In the genomic region with DNA sequence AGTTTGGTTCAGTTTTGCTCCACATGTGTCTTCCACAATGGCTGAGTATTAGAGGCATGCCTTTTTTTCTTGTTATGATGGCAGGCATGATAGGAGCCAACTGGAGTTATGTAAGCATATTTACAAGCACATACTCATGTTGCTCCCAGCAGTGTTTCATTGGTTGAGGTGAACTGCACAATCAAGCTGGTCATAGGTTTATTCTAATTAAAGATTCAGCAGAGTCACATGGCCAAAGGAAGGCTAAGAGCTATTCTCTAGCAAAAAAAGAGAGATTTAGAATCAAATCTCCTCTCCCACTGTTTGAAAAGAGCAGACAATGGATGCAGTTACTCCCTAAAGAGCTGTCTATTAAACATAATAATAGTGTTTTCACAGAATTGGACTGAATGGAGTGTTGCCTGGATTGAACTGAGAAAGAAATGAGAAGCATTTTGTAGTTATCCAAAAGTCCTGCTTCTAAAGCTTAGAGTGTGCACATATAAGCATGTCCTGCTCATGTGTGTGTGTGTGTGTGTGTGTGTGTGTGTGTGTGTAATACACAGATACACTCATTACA, we compare ENCODE assay signal across 31 mouse cellular contexts.
DNase-seq lines count a peak whose midpoint lies in the region; ATAC-seq and TF ChIP-seq lines count a peak whose summit lies in the region.
"Had no signal": no experiment of that assay in that cellular context is flagged by ENCODE, and none has a peak within 500 bp of the region (broad histone marks: within the 10 kb centered on the region; RNA-seq: fewer than 3 reads in every experiment).

No protein-coding gene starts in this region.

- no peak overlapping the region for H3K27ac ChIP-seq in forebrain, embryonic 11.5 days (ENCODE audit: low read depth, low read length)
- H3K27ac ChIP-seq in forebrain, embryonic 10.5 days, result no peak overlapping the region
- H3K27ac ChIP-seq in forebrain, embryonic 12.5 days, result no peak overlapping the region
- no peak overlapping the region for H3K27ac ChIP-seq in forebrain, postnatal 0 days (ENCODE audit: low read depth, low read length)
- H3K27ac ChIP-seq: embryonic facial prominence, embryonic 12.5 days; heart, embryonic 13.5 days; hindbrain, embryonic 12.5 days; hindbrain, postnatal 0 days; intestine, embryonic 15.5 days; layer of hippocampus, adult 2 months; left cerebral cortex, adult 2 months; limb, embryonic 13.5 days; neural tube, embryonic 15.5 days had no signal

- H3K4me1 ChIP-seq in forebrain, embryonic 11.5 days (replicated peaks; ENCODE audit: control insufficient read depth, insufficient read depth, low read length), result no peaks in the 10 kb centered on the region
- H3K4me1 ChIP-seq in forebrain, embryonic 10.5 days, result peaks cover 8% of the 10 kb centered on the region
- H3K4me1 ChIP-seq in forebrain, embryonic 12.5 days, result 0 out of 2 replicates have a peak, but pooled peaks cover 7% of the 10 kb centered on the region
- no peaks in the 10 kb centered on the region for H3K4me1 ChIP-seq in forebrain, postnatal 0 days (ENCODE audit: insufficient read depth)
- H3K4me1 ChIP-seq: embryonic facial prominence, embryonic 12.5 days; heart, embryonic 13.5 days; hindbrain, embryonic 12.5 days; intestine, embryonic 15.5 days; limb, embryonic 13.5 days; neural tube, embryonic 15.5 days had no signal

- ATAC-seq in forebrain, embryonic 11.5 days (replicated peaks; ENCODE audit: low FRiP score), result peak; percentile 72
- ATAC-seq in forebrain, embryonic 12.5 days (ENCODE audit: low FRiP score), result peak; percentile 61
- peak; percentile 42; the same call in 1 of the 2 replicates for ATAC-seq in forebrain, postnatal 0 days
- ATAC-seq: activated CD4-positive, CD25-positive, alpha-beta regulatory T cell, adult 4 months; hindbrain, postnatal 0 days; intestine, embryonic 15.5 days had no signal

- no peak overlapping the region for H3K9ac ChIP-seq in forebrain, embryonic 11.5 days (ENCODE audit: low read length)
- no peak overlapping the region for H3K9ac ChIP-seq in forebrain, embryonic 12.5 days
- H3K9ac ChIP-seq in forebrain, postnatal 0 days, result no peak overlapping the region
- H3K9ac ChIP-seq: embryonic facial prominence, embryonic 12.5 days; heart, embryonic 13.5 days; hindbrain, embryonic 12.5 days; intestine, embryonic 15.5 days; limb, embryonic 13.5 days; neural tube, embryonic 15.5 days had no signal

- DNase-seq in forebrain, embryonic 11.5 days (ENCODE audit: low spot score), result no peak
- no peak for DNase-seq in forebrain, embryonic 10.5 days (ENCODE audit: extremely low spot score, low spot score)
- peak; percentile 5 for DNase-seq in ES-CJ7 (ENCODE audit: low read depth, low spot score)
- DNase-seq in forebrain, postnatal 0 days, result no peak
- DNase-seq in spleen, postnatal 10 days (ENCODE audit: low spot score in 2 of 2), result no peak
- no peak for DNase-seq in neural tube, embryonic 10.5 days (ENCODE audit: extremely low spot score, low spot score)
- no peak for DNase-seq in urinary bladder, postnatal 36 days (ENCODE audit: low spot score in 2 of 2)
- DNase-seq: adrenal gland, adult 2 months; adrenal gland, postnatal 36 days; cerebellum, adult 9-10 months; embryo, embryonic 11 days; gastrocnemius, postnatal 10 days; heart, postnatal 14 days; kidney, adult 2 months; kidney, postnatal 36 days; lung, postnatal 36 days; retina, postnatal 1 day; right cerebral cortex, postnatal 14 days; thymus, postnatal 25 days had no signal

- no peaks in the 10 kb centered on the region for H3K36me3 ChIP-seq in forebrain, embryonic 11.5 days (ENCODE audit: control insufficient read depth, insufficient read depth, low read length)
- no peaks in the 10 kb centered on the region for H3K36me3 ChIP-seq in forebrain, embryonic 10.5 days (replicated peaks)
- no peaks in the 10 kb centered on the region for H3K36me3 ChIP-seq in forebrain, embryonic 12.5 days (replicated peaks)
- no peaks in the 10 kb centered on the region for H3K36me3 ChIP-seq in forebrain, postnatal 0 days (ENCODE audit: insufficient read depth)
- H3K36me3 ChIP-seq: embryonic facial prominence, embryonic 12.5 days; heart, embryonic 13.5 days; hindbrain, embryonic 12.5 days; intestine, embryonic 15.5 days; limb, embryonic 13.5 days; neural tube, embryonic 15.5 days had no signal

- no peak overlapping the region for H3K4me2 ChIP-seq in forebrain, embryonic 11.5 days (ENCODE audit: low read depth, low read length, severe bottlenecking)
- no peak overlapping the region for H3K4me2 ChIP-seq in forebrain, embryonic 12.5 days
- H3K4me2 ChIP-seq in forebrain, postnatal 0 days (ENCODE audit: low read depth), result no peak overlapping the region
- H3K4me2 ChIP-seq: embryonic facial prominence, embryonic 12.5 days; heart, embryonic 13.5 days; hindbrain, embryonic 12.5 days; intestine, embryonic 15.5 days; limb, embryonic 13.5 days; liver, embryonic 11.5 days; neural tube, embryonic 15.5 days had no signal

- H3K9me3 ChIP-seq in forebrain, embryonic 11.5 days (ENCODE audit: control insufficient read depth, low read length), result no peaks in the 10 kb centered on the region
- no peaks in the 10 kb centered on the region for H3K9me3 ChIP-seq in forebrain, embryonic 10.5 days
- H3K9me3 ChIP-seq in forebrain, embryonic 12.5 days, result no peaks in the 10 kb centered on the region
- no peaks in the 10 kb centered on the region for H3K9me3 ChIP-seq in forebrain, postnatal 0 days (ENCODE audit: low read length)
- H3K9me3 ChIP-seq: embryonic facial prominence, embryonic 12.5 days; heart, embryonic 13.5 days; hindbrain, embryonic 12.5 days; intestine, embryonic 15.5 days; limb, embryonic 13.5 days; neural tube, embryonic 15.5 days had no signal

- TF ChIP-seq CTCF in forebrain, postnatal 0 days (IDR thresholded peaks at IDR 0.05; ENCODE audit: low read depth), result no peak

- no peaks in the 10 kb centered on the region for H3K27me3 ChIP-seq in forebrain, embryonic 11.5 days (ENCODE audit: control insufficient read depth, insufficient read depth, low read length)
- no peaks in the 10 kb centered on the region for H3K27me3 ChIP-seq in forebrain, embryonic 10.5 days (ENCODE audit: poor library complexity, severe bottlenecking)
- H3K27me3 ChIP-seq in forebrain, embryonic 12.5 days, result no peaks in the 10 kb centered on the region
- no peaks in the 10 kb centered on the region for H3K27me3 ChIP-seq in forebrain, postnatal 0 days (ENCODE audit: insufficient read depth, low read length)
- H3K27me3 ChIP-seq: embryonic facial prominence, embryonic 12.5 days; heart, embryonic 13.5 days; hindbrain, embryonic 12.5 days; intestine, embryonic 15.5 days; limb, embryonic 13.5 days; neural tube, embryonic 15.5 days had no signal

- H3K4me3 ChIP-seq in forebrain, embryonic 11.5 days (ENCODE audit: low read depth, low read length), result no peak overlapping the region
- H3K4me3 ChIP-seq in forebrain, embryonic 10.5 days, result no peak overlapping the region
- H3K4me3 ChIP-seq in forebrain, embryonic 12.5 days (replicated peaks), result no peak overlapping the region
- H3K4me3 ChIP-seq in forebrain, postnatal 0 days (ENCODE audit: low read depth, low read length), result no peak overlapping the region
- H3K4me3 ChIP-seq: embryonic facial prominence, embryonic 12.5 days; heart, embryonic 13.5 days; hindbrain, embryonic 12.5 days; intestine, embryonic 15.5 days; layer of hippocampus, adult 2 months; left cerebral cortex, adult 2 months; limb, embryonic 13.5 days; neural tube, embryonic 15.5 days had no signal
